Mouse (Mus musculus) lung, embryonic 15.5 days (tissue): ENCODE results near the gene Apobec2. TPM values are rescaled to one million over a fixed set of nuclear protein-coding genes. Genes with fewer than 3 reads are reported as not detected.
A peak's percentile ranks its signal among the peaks of the same experiment; 100 is the strongest.

Experiments
- ATAC-seq: fragments of 200-750 bp; cut with Nextera tagmentation; 2 replicates; pipeline ENCODE4 v1.8.0; 2017; ENCODE audit warnings: moderate number of reproducible peaks, borderline replicate concordance; ENCODE audit not compliant: low FRiP score, low TSS enrichment; ENCODE audit errors: extremely low read depth
- H3K27ac ChIP-seq: fragments of 300-500 bp; sonication (generic); 2 replicates; pipeline ENCODE4 v1.5.1; 2015; ENCODE audit warnings: moderate library complexity, mild to moderate bottlenecking, inconsistent platforms
- H3K27me3 ChIP-seq: fragments of 300-500 bp; sonication (generic); 2 replicates; pipeline ENCODE4 v1.6.1; 2015; ENCODE audit warnings: inconsistent platforms
- H3K36me3 ChIP-seq: fragments of 300-500 bp; sonication (generic); 2 replicates; pipeline ENCODE4 v1.6.1; 2015; ENCODE audit warnings: inconsistent platforms
- H3K4me1 ChIP-seq: fragments of 300-500 bp; sonication (generic); 2 replicates; pipeline ENCODE4 v1.6.1; 2015; ENCODE audit warnings: inconsistent platforms
- H3K4me2 ChIP-seq: fragments of 300-500 bp; sonication (generic); 2 replicates; pipeline ENCODE4 v1.6.1; 2015; ENCODE audit warnings: inconsistent platforms, mild to moderate bottlenecking, moderate library complexity
- H3K4me3 ChIP-seq: fragments of 300-500 bp; sonication (generic); 2 replicates; pipeline ENCODE4 v1.5.1; 2015; ENCODE audit warnings: mild to moderate bottlenecking, inconsistent platforms
- H3K9ac ChIP-seq: fragments of 300-500 bp; sonication (generic); 2 replicates; pipeline ENCODE4 v1.6.1; 2015; ENCODE audit warnings: inconsistent platforms
- H3K9me3 ChIP-seq: fragments of 300-500 bp; sonication (generic); 2 replicates; pipeline ENCODE4 v1.6.1; 2016; ENCODE audit warnings: inconsistent platforms
- WGBS: fragments of 180-500 bp; shearing (Covaris S2); methylation state at CpG from one replicate; pipeline ENCODE4 v1.1.7; 2015; 5-methylcytosine and 5-hydroxymethylcytosine counted together
- polyA plus RNA-seq: library from polyadenylated mRNA; unstranded; fragments of >200 nt; fragmentation: Nextera tagmentation; extraction: Ambion mirVana; gene quantifications from 2 replicates; pipeline ENCODE4 v1.2.1, GENCODE M21; 2015

Apobec2 gene
- polyA plus RNA-seq, 1 experiment from 2014 or later = 8.7 TPM

GRCm38 (mm10) chr17:48417521-48417920 is 15.2 kb downstream of the Apobec2 start:
- WGBS = 73% methylated on average over 6 of the region's 6 CpGs
- Histone ChIP-seq H3K27me3 (no peaks in the 10 kb centered on the region), H3K4me1 (peaks cover 12% of the 10 kb centered on the region), H3K9me3 (no peaks in the 10 kb centered on the region), H3K27ac (no peak overlapping the region), H3K4me2 (no peak overlapping the region), H3K9ac (no peak overlapping the region), H3K36me3 (peaks cover 32% of the 10 kb centered on the region), H3K4me3 (no peak overlapping the region)
- ATAC-seq = no peak

GRCm38 (mm10) chr17:48416425-48417195 is 16.1 kb downstream of the Apobec2 start:
- Histone ChIP-seq H3K4me2 (no peak overlapping the region), H3K9me3 (no peaks in the 10 kb centered on the region), H3K27ac (peak overlapping the region; percentile 45), H3K27me3 (no peaks in the 10 kb centered on the region), H3K4me3 (no peak overlapping the region), H3K4me1 (peaks cover 17% of the 10 kb centered on the region), H3K9ac (no peak overlapping the region), H3K36me3 (peaks cover 33% of the 10 kb centered on the region)
- WGBS = 73% methylated on average over 14 of the region's 14 CpGs
- ATAC-seq = no peak

DNA sequence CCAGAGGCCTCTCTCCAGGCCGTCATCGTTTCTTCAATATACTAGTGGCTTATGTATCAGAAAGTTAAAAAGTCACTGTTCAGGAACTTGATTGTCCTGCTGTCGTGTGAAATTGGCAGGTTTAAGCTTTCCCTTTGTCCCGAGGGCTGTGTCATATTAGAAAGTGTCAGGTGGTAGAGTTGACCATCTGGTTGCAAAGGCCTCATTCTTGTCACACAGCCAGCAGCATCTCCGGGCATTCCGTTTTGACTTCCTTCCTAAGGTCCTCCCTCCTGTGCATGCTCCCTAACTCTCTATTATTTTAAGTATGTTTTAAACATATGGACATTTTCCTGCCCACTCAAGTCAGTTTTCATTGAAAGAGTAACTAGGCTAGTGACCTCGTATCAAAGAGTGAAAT is 16.7 kb downstream of the Apobec2 start:
- 61% methylated on average over 7 of the region's 7 CpGs for WGBS
- no peak overlapping the region for H3K9ac ChIP-seq

GRCm38 (mm10) chr17:48411241-48411640 is 21.5 kb downstream of the Apobec2 start:
- ATAC-seq = no peak
- 23% methylated on average over 8 of the region's 8 CpGs for WGBS
- Histone ChIP-seq H3K4me3 (peak overlapping the region; percentile 93), H3K9me3 (no peaks in the 10 kb centered on the region), H3K27ac (peak overlapping the region; percentile 98), H3K4me2 (peak overlapping the region; percentile 77), H3K27me3 (no peaks in the 10 kb centered on the region), H3K9ac (peak overlapping the region; percentile 76), H3K36me3 (peaks cover 29% of the 10 kb centered on the region), H3K4me1 (peaks cover 27% of the 10 kb centered on the region)

More for the DNA sequence above, 16.7 kb downstream of the Apobec2 start:
- Histone ChIP-seq H3K4me2 (no peak overlapping the region), H3K4me1 (peaks cover 23% of the 10 kb centered on the region), H3K27me3 (no peaks in the 10 kb centered on the region), H3K36me3 (peaks cover 33% of the 10 kb centered on the region), H3K9me3 (no peaks in the 10 kb centered on the region), H3K27ac (peak overlapping the region; percentile 45), H3K4me3 (no peak overlapping the region)
- no peak for ATAC-seq

DNA sequence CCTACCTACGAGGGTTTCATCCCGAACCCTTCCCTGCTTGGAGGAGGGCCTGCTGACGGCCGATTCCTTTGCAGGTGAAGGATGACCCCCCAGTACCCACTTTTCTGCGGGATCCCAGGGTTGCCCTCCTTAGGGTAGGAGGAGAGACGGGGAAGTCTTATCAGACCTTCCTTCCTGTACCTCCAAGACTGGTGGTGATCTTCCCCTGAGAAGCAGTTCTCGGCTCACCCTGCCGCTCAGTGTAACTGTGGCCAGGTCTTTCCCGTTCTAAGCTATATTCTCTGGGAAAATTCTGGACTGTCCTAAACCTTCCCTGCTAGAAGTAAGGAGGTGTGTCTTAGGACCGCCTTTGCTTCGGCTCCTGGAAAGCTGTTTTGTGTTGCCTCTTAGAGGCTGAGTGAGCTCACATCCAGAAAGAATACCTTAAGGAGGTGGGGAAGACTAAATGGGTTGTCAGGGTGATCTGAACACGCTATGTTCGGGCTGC is 22.4 kb downstream of the Apobec2 start:
- H3K9ac ChIP-seq = peak overlapping the region; percentile 76
- WGBS = under 1% methylated on average over 13 of the region's 13 CpGs
- no peaks in the 10 kb centered on the region for H3K27me3 ChIP-seq
- H3K4me2 ChIP-seq = peak overlapping the region; percentile 77
- H3K4me3 ChIP-seq = peak overlapping the region; percentile 93
- peaks cover 27% of the 10 kb centered on the region for H3K4me1 ChIP-seq
- H3K9me3 ChIP-seq = no peaks in the 10 kb centered on the region
- ATAC-seq = peak; percentile 1
- H3K36me3 ChIP-seq = peaks cover 23% of the 10 kb centered on the region
- H3K27ac ChIP-seq = peak overlapping the region; percentile 98

- under 1% methylated on average over 83 of the region's 84 CpGs for WGBS
- peak within 1 kb of the TSS; percentile 93 for H3K4me3 ChIP-seq
- H3K4me1 ChIP-seq = peaks cover 27% of the 10 kb centered on the region
- no peaks in the 10 kb centered on the region for H3K9me3 ChIP-seq
- peaks cover 18% of the 10 kb centered on the region for H3K36me3 ChIP-seq
- peak within 1 kb of the TSS; percentile 77 for H3K4me2 ChIP-seq
- peak within 1 kb of the TSS; percentile 98 for H3K9ac ChIP-seq
- ATAC-seq = peak; percentile 97
- peak within 1 kb of the TSS; percentile 100 for H3K27ac ChIP-seq
- no peaks in the 10 kb centered on the region for H3K27me3 ChIP-seq
Measured at GRCm38 (mm10) chr17:48409380-48410298, 23.1 kb downstream of the Apobec2 start, which contains the start of the genes Nfya and Oard1. Gene Nfya (minus strand): TSS chr17:48409906. Gene Oard1 (plus strand): TSS chr17:48410014.

GRCm38 (mm10) chr17:48408526-48409291 is 24.0 kb downstream of the Apobec2 start:
- under 1% methylated on average over 45 of the region's 47 CpGs for WGBS
- H3K4me3 ChIP-seq = peak overlapping the region; percentile 93

DNA sequence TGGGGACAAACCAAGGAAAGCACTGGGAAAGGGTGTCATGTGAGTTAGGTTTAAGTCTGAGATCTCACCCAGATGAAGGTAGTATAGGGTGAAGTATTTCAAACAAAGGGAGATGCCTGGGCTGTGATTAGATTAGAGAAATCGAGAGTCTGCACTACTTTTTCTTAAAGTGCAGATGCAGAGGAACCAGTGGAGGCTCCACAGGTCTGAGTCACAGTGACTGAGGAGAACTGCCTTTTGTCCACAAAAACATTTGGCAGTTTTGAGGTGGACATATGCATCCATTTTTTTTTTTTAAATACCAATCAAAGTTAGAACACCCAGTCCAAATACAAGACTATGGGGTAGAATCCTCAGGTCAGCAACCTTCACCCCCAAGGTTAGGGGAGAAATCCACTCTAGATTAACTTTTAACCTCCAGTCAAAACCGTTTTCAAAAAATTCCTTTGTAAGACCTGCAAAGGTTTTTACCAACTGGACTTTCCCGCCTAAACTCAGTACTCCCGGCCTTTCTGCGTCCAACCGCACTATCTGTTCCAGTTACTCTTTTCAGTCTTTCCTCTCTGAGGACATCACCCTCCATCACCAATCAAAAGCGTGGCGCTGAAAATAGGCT is 24.7 kb downstream of the Apobec2 start:
- no peaks in the 10 kb centered on the region for H3K27me3 ChIP-seq
- H3K4me2 ChIP-seq = peak overlapping the region; percentile 77
- H3K4me3 ChIP-seq = peak overlapping the region; percentile 93
- peak overlapping the region; percentile 100 for H3K27ac ChIP-seq
- H3K36me3 ChIP-seq = peaks cover 6% of the 10 kb centered on the region; the same call in 1 of the 2 replicates
- WGBS = 3% methylated on average over 8 of the region's 8 CpGs
- peak overlapping the region; percentile 98 for H3K9ac ChIP-seq
- no peak for ATAC-seq
- H3K4me1 ChIP-seq = peaks cover 27% of the 10 kb centered on the region
- no peaks in the 10 kb centered on the region for H3K9me3 ChIP-seq

More at GRCm38 (mm10) chr17:48408526-48409291, 24.0 kb downstream of the Apobec2 start:
- Histone ChIP-seq H3K36me3 (peaks cover 10% of the 10 kb centered on the region; the same call in 1 of the 2 replicates), H3K4me2 (peak overlapping the region; percentile 77), H3K4me1 (peaks cover 27% of the 10 kb centered on the region), H3K27me3 (no peaks in the 10 kb centered on the region), H3K9ac (peak overlapping the region; percentile 98), H3K27ac (peak overlapping the region; percentile 100), H3K9me3 (no peaks in the 10 kb centered on the region)
- ATAC-seq = peak; percentile 36

- no peak for ATAC-seq
- WGBS = 75% methylated on average over 4 of the region's 4 CpGs
- no peak overlapping the region for H3K4me3 ChIP-seq
- no peaks in the 10 kb centered on the region for H3K9me3 ChIP-seq
- H3K27ac ChIP-seq = 0 out of 2 replicates have a peak overlapping the region, but pooled peaks have one; percentile 14
- peak overlapping the region; percentile 77 for H3K4me2 ChIP-seq
- H3K4me1 ChIP-seq = peaks cover 27% of the 10 kb centered on the region
- H3K27me3 ChIP-seq = no peaks in the 10 kb centered on the region
- no peaks in the 10 kb centered on the region for H3K36me3 ChIP-seq
- no peak overlapping the region for H3K9ac ChIP-seq
Measured at GRCm38 (mm10) chr17:48407154-48407553, 25.6 kb downstream of the Apobec2 start.

DNA sequence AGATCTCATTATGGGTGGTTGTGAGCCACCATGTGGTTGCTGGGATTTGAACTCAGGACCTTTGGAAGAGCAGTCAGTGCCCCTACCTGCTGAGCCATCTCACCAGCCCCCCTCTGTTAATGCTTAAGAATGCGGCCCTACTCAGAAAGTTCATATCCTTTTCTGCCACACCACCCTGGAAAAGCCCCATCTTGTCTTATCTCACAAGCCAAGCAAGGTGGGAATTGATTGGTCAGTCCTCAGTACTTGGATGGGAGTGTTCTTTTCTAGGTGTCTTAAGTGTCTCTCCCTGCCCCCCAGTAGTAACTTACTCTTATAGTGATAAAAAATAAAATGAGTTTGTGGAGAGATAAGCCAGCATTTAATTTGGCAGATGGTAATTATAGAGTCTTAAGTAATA is 28.0 kb downstream of the Apobec2 start:
- Histone ChIP-seq H3K4me2 (no peak overlapping the region), H3K9me3 (no peaks in the 10 kb centered on the region), H3K27me3 (no peaks in the 10 kb centered on the region), H3K4me3 (no peak overlapping the region), H3K9ac (no peak overlapping the region), H3K4me1 (peaks cover 15% of the 10 kb centered on the region), H3K36me3 (peaks cover 8% of the 10 kb centered on the region), H3K27ac (no peak overlapping the region)
- no peak for ATAC-seq
- 64% methylated on average over 1 of the region's 1 CpGs for WGBS
